Mouse (Mus musculus) left cerebral cortex, postnatal 36 days (tissue): Measurements from ENCODE around the gene Psma2. TPM values are rescaled to one million over a fixed set of nuclear protein-coding genes. Genes with fewer than 3 reads are reported as not detected.

ENCODE experiments used
- total RNA-seq, 2 experiments: library from RNA; stranded (reverse); gene quantifications; 2 replicates each; pipeline ENCODE4 v1.2.3; 2021

Gene Psma2
- total RNA-seq, 2 experiments from 2014 or later, result 54.4 to 56.4 TPM

Other genes with a start within 250 kb of the Psma2 start
- 100 to 1,000 TPM; 131 to 135 TPM for gene Hecw1, start 90.0 kb upstream of the Psma2 start, total RNA-seq
- 10 to 100 TPM; 30.2 to 34.4 TPM for gene Mrpl32, start 75 bp upstream of the Psma2 start, total RNA-seq
- 10 to 100 TPM; 23.3 to 25.2 TPM for gene AW209491, start 16.9 kb downstream of the Psma2 start, total RNA-seq